Mouse (Mus musculus) liver, embryonic 15.5 days (tissue): Measurements from ENCODE around the gene Gm49396. TPM values are rescaled to one million over a fixed set of nuclear protein-coding genes. Genes with fewer than 3 reads are reported as not detected.

Source experiments
- ATAC-seq: fragments of 200-750 bp; cut with Nextera tagmentation; 2 replicates; pipeline ENCODE4 v1.8.0; 2017; ENCODE audit warnings: moderate number of reproducible peaks, mild to moderate bottlenecking, moderate library complexity; ENCODE audit not compliant: insufficient read depth
- H3K27ac ChIP-seq: fragments of 300-500 bp; sonication (generic); replicated peaks from 2 replicates; pipeline ENCODE4 v1.5.1; 2015; ENCODE audit warnings: mild to moderate bottlenecking, inconsistent platforms
- H3K27me3 ChIP-seq: fragments of 300-500 bp; sonication (generic); 2 replicates; pipeline ENCODE4 v1.6.1; 2015; ENCODE audit warnings: mild to moderate bottlenecking, inconsistent platforms
- H3K36me3 ChIP-seq: fragments of 300-500 bp; sonication (generic); replicated peaks from 2 replicates; pipeline ENCODE4 v1.6.1; 2015; ENCODE audit warnings: moderate library complexity, mild to moderate bottlenecking, inconsistent platforms
- H3K4me1 ChIP-seq: fragments of 300-500 bp; sonication (generic); replicated peaks from 2 replicates; pipeline ENCODE4 v1.6.1; 2015; ENCODE audit warnings: inconsistent platforms
- H3K4me2 ChIP-seq: fragments of 300-500 bp; sonication (generic); 2 replicates; pipeline ENCODE4 v1.6.1; 2015; ENCODE audit warnings: moderate library complexity, mild to moderate bottlenecking, inconsistent platforms
- H3K4me3 ChIP-seq: fragments of 300-500 bp; sonication (generic); replicated peaks from 2 replicates; pipeline ENCODE4 v1.5.1; 2015; ENCODE audit warnings: mild to moderate bottlenecking, inconsistent platforms
- H3K9ac ChIP-seq: fragments of 300-500 bp; sonication (generic); 2 replicates; pipeline ENCODE4 v1.6.1; 2015; ENCODE audit warnings: moderate library complexity, mild to moderate bottlenecking, inconsistent platforms
- H3K9me3 ChIP-seq: fragments of 300-500 bp; sonication (generic); replicated peaks from 2 replicates; pipeline ENCODE4 v1.6.1; 2016; ENCODE audit warnings: inconsistent platforms
- WGBS: fragments of 180-500 bp; shearing (Covaris S2); methylation state at CpG from one replicate; pipeline ENCODE4 v1.1.7; 2015; ENCODE audit warnings: mixed read lengths; ENCODE audit not compliant: insufficient replicate concordance; 5-methylcytosine and 5-hydroxymethylcytosine counted together
- polyA plus RNA-seq: library from polyadenylated mRNA; unstranded; fragments of >200 nt; fragmentation: Nextera tagmentation; extraction: Ambion mirVana; gene quantifications from 2 replicates; pipeline ENCODE4 v1.2.1, GENCODE M21; 2015

Gene Gm49396
- polyA plus RNA-seq, 1 experiment from 2014 or later: 3.4 TPM

GRCm38 (mm10) chr7:30598786-30599185 is 35.6 kb downstream of the Gm49396 start, which contains the start of gene Zbtb32:
Gene Zbtb32, minus strand, starts transcription at chr7:30598909.
- peak within 1 kb of the TSS; percentile 49 for H3K4me2 ChIP-seq
- H3K9me3 ChIP-seq: no peaks in the 10 kb centered on the region
- H3K4me3 ChIP-seq: no peak within 1 kb of the TSS
- H3K27me3 ChIP-seq: peaks cover 20% of the 10 kb centered on the region; the same call in 1 of the 2 replicates
- no peak for ATAC-seq
- no peak within 1 kb of the TSS for H3K27ac ChIP-seq
- 87% methylated on average over 12 of the region's 12 CpGs for WGBS
- no peaks in the 10 kb centered on the region for H3K36me3 ChIP-seq
- H3K4me1 ChIP-seq: peaks cover 23% of the 10 kb centered on the region
- H3K9ac ChIP-seq: no peak within 1 kb of the TSS

GRCm38 (mm10) chr7:30599933-30600353 is 36.8 kb downstream of the Gm49396 start:
- Histone ChIP-seq H3K9me3 (no peaks in the 10 kb centered on the region), H3K4me3 (no peak overlapping the region), H3K9ac (no peak overlapping the region), H3K4me1 (peaks cover 12% of the 10 kb centered on the region), H3K27me3 (peaks cover 13% of the 10 kb centered on the region; the same call in 1 of the 2 replicates), H3K27ac (no peak overlapping the region), H3K4me2 (peak overlapping the region; percentile 49), H3K36me3 (no peaks in the 10 kb centered on the region)
- ATAC-seq: peak; percentile 93
- 2% methylated on average over 16 of the region's 16 CpGs for WGBS

- Histone ChIP-seq H3K27ac (no peak overlapping the region), H3K9me3 (no peaks in the 10 kb centered on the region), H3K27me3 (peaks cover 6% of the 10 kb centered on the region; the same call in 1 of the 2 replicates), H3K9ac (no peak overlapping the region), H3K4me3 (no peak overlapping the region), H3K4me2 (peak overlapping the region; percentile 49; the same call in 1 of the 2 replicates), H3K4me1 (peaks cover 11% of the 10 kb centered on the region), H3K36me3 (no peaks in the 10 kb centered on the region)
- no peak for ATAC-seq
- 72% methylated on average over 7 of the region's 7 CpGs for WGBS
Measured at GRCm38 (mm10) chr7:30600651-30601050, 37.5 kb downstream of the Gm49396 start.

- no peak overlapping the region for H3K4me2 ChIP-seq
- ATAC-seq: no peak
Measured at GRCm38 (mm10) chr7:30602583-30602982, 39.4 kb downstream of the Gm49396 start.

GRCm38 (mm10) chr7:30604424-30604823 is 41.3 kb downstream of the Gm49396 start:
- no peaks in the 10 kb centered on the region; the same call in 1 of the 2 replicates for H3K27me3 ChIP-seq
- no peak overlapping the region for H3K4me3 ChIP-seq
- H3K4me2 ChIP-seq: no peak overlapping the region
- no peak overlapping the region for H3K9ac ChIP-seq
- no peak for ATAC-seq
- H3K27ac ChIP-seq: no peak overlapping the region
- H3K4me1 ChIP-seq: peaks cover 11% of the 10 kb centered on the region
- H3K36me3 ChIP-seq: no peaks in the 10 kb centered on the region
- H3K9me3 ChIP-seq: no peaks in the 10 kb centered on the region
- 47% methylated on average over 8 of the region's 8 CpGs for WGBS

More at GRCm38 (mm10) chr7:30602583-30602982, 39.4 kb downstream of the Gm49396 start:
- H3K27me3 ChIP-seq: peaks cover under 1% of the 10 kb centered on the region; the same call in 1 of the 2 replicates
- H3K9ac ChIP-seq: no peak overlapping the region
- WGBS: 46% methylated on average over 3 of the region's 3 CpGs
- no peak overlapping the region for H3K4me3 ChIP-seq
- H3K4me1 ChIP-seq: peaks cover 11% of the 10 kb centered on the region
- H3K27ac ChIP-seq: no peak overlapping the region
- H3K9me3 ChIP-seq: no peaks in the 10 kb centered on the region
- no peaks in the 10 kb centered on the region for H3K36me3 ChIP-seq

GRCm38 (mm10) chr7:30604944-30605343 is 41.8 kb downstream of the Gm49396 start:
- H3K4me2 ChIP-seq: no peak overlapping the region
- H3K9ac ChIP-seq: no peak overlapping the region
- 59% methylated on average over 8 of the region's 8 CpGs for WGBS
- H3K27me3 ChIP-seq: no peaks in the 10 kb centered on the region; the same call in 1 of the 2 replicates
- no peaks in the 10 kb centered on the region for H3K9me3 ChIP-seq
- H3K4me1 ChIP-seq: peaks cover 6% of the 10 kb centered on the region
- no peaks in the 10 kb centered on the region for H3K36me3 ChIP-seq
- no peak overlapping the region for H3K27ac ChIP-seq
- ATAC-seq: no peak
- H3K4me3 ChIP-seq: no peak overlapping the region

GRCm38 (mm10) chr7:30607706-30608309 is 44.7 kb downstream of the Gm49396 start:
- no peak for ATAC-seq
- 14% methylated on average over 8 of the region's 8 CpGs for WGBS

GRCm38 (mm10) chr7:30608476-30608875 is 45.3 kb downstream of the Gm49396 start:
- no peaks in the 10 kb centered on the region for H3K36me3 ChIP-seq
- 57% methylated on average over 16 of the region's 16 CpGs for WGBS
- no peak overlapping the region for H3K9ac ChIP-seq
- no peak overlapping the region for H3K4me3 ChIP-seq
- no peak overlapping the region for H3K27ac ChIP-seq
- H3K27me3 ChIP-seq: no peaks in the 10 kb centered on the region; the same call in 1 of the 2 replicates
- H3K4me2 ChIP-seq: no peak overlapping the region
- no peaks in the 10 kb centered on the region for H3K9me3 ChIP-seq
- ATAC-seq: no peak
- H3K4me1 ChIP-seq: no peaks in the 10 kb centered on the region

More at GRCm38 (mm10) chr7:30607706-30608309, 44.7 kb downstream of the Gm49396 start:
- no peak overlapping the region for H3K4me2 ChIP-seq
- H3K9ac ChIP-seq: no peak overlapping the region
- no peak overlapping the region for H3K4me3 ChIP-seq
- no peaks in the 10 kb centered on the region for H3K36me3 ChIP-seq
- no peak overlapping the region for H3K27ac ChIP-seq
- no peaks in the 10 kb centered on the region for H3K9me3 ChIP-seq
- H3K27me3 ChIP-seq: no peaks in the 10 kb centered on the region; the same call in 1 of the 2 replicates
- no peaks in the 10 kb centered on the region for H3K4me1 ChIP-seq

- 37% methylated on average over 7 of the region's 7 CpGs for WGBS
- ATAC-seq: no peak
Measured at GRCm38 (mm10) chr7:30610043-30610442, 46.9 kb downstream of the Gm49396 start.

GRCm38 (mm10) chr7:30612654-30613402 is 49.7 kb downstream of the Gm49396 start, which contains the start of gene Upk1a:
Gene Upk1a, minus strand, starts transcription at chr7:30612847.
- no peak within 1 kb of the TSS for H3K4me3 ChIP-seq
- H3K9ac ChIP-seq: no peak within 1 kb of the TSS
- 58% methylated on average over 8 of the region's 8 CpGs for WGBS
- H3K36me3 ChIP-seq: peaks cover 26% of the 10 kb centered on the region
- no peaks in the 10 kb centered on the region; the same call in 1 of the 2 replicates for H3K27me3 ChIP-seq
- peaks cover 15% of the 10 kb centered on the region for H3K4me1 ChIP-seq
- no peaks in the 10 kb centered on the region for H3K9me3 ChIP-seq
- ATAC-seq: no peak
- no peak within 1 kb of the TSS for H3K27ac ChIP-seq
- no peak within 1 kb of the TSS for H3K4me2 ChIP-seq

More at GRCm38 (mm10) chr7:30610043-30610442, 46.9 kb downstream of the Gm49396 start:
- Histone ChIP-seq H3K4me2 (no peak overlapping the region), H3K27ac (no peak overlapping the region), H3K27me3 (no peaks in the 10 kb centered on the region; the same call in 1 of the 2 replicates), H3K9ac (no peak overlapping the region), H3K4me3 (no peak overlapping the region), H3K36me3 (no peaks in the 10 kb centered on the region), H3K9me3 (no peaks in the 10 kb centered on the region), H3K4me1 (peaks cover 5% of the 10 kb centered on the region)

- H3K9me3 ChIP-seq: no peaks in the 10 kb centered on the region
- no peak overlapping the region for H3K4me2 ChIP-seq
- H3K27ac ChIP-seq: no peak overlapping the region
- peaks cover 33% of the 10 kb centered on the region for H3K36me3 ChIP-seq
- ATAC-seq: 0 out of 2 replicates have a peak, but pooled peaks have one; percentile 41
- H3K4me1 ChIP-seq: peaks cover 15% of the 10 kb centered on the region
- 17% methylated on average over 14 of the region's 14 CpGs for WGBS
- H3K9ac ChIP-seq: no peak overlapping the region
- no peak overlapping the region for H3K4me3 ChIP-seq
- no peaks in the 10 kb centered on the region; the same call in 1 of the 2 replicates for H3K27me3 ChIP-seq
Measured at GRCm38 (mm10) chr7:30613529-30614112, 50.5 kb downstream of the Gm49396 start.
